Mouse (Mus musculus): ENCODE data around the gene Lyl1.
A peak's percentile ranks its signal among the peaks of the same experiment; 100 is the strongest.

The Lyl1 gene

DNA sequence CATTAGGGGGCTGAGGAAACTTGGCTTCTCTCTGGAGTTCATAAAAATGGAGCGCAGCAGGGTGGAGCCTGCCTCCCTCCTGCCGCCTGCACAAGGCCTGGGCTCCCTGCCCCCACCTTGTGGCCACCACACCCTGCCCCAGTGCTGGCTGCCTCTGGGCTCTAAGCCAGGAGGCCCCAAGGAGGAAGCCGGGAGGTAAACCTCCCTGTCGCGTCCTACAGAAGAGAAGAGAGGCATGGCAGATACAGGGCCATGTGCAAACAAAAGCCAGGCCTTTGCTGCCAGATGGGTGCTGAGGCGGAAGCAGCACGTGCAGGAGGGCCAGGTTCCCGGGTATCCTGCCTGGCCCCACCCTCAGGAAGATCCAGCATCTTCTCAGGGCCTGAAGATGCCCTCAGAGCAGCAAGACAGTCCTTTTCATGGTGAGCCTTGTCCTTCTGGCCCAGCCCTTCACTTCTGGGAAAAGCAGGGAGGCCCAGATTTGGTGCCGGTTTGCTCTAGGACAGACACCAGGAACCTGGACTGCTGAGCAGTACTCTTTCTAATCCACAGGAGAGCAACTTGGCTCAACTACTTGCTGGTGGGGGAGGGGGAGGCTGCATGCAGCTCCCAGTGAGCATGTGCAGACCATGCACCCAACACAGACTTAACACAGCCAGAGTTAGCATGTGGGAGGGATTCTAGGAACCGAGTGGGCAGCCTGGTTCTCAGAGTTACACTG, 21.8 kb downstream of the Lyl1 start, which contains the start of gene G430095P16Rik:
TSS of gene G430095P16Rik (plus strand) at position 158 of the 721 bp plus-strand sequence.
- DNase-seq (ENCODE audit: low spot score in 2 of 2) = peak; percentile 57 to 74

- DNase-seq (ENCODE audit: low spot score in 2 of 2) = no peak
Measured at GRCm38 (mm10) chr8:84723571-84723900, 22.3 kb downstream of the Lyl1 start.

DNA sequence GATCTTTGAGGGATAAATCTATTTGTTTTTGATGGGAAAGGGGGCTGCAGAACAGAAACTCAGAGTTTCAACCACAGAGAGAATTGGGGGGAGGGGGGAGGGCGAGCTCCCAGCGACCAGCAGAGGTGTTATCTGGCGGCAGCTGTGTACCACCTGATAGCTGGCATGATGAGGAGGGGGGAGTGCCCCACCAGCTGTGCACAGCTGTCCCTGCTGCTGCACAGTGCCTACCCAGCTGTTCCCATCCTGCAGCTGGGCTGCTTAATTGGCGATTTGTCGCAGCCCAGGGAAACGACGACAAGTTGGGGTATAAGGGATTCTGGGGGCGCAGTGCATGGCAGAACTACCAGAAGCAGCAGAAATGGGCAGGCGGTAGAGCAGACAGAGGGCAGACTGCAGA, 23.4 kb downstream of the Lyl1 start:
- DNase-seq (ENCODE audit: low spot score in 2 of 2) = no peak

- DNase-seq (ENCODE audit: low spot score in 2 of 2) = no peak
Measured at GRCm38 (mm10) chr8:84725246-84725940, 24.1 kb downstream of the Lyl1 start.

GRCm38 (mm10) chr8:84725941-84726259, 24.6 kb downstream of the Lyl1 start:
- DNase-seq (ENCODE audit: low spot score in 2 of 2) = no peak

DNA sequence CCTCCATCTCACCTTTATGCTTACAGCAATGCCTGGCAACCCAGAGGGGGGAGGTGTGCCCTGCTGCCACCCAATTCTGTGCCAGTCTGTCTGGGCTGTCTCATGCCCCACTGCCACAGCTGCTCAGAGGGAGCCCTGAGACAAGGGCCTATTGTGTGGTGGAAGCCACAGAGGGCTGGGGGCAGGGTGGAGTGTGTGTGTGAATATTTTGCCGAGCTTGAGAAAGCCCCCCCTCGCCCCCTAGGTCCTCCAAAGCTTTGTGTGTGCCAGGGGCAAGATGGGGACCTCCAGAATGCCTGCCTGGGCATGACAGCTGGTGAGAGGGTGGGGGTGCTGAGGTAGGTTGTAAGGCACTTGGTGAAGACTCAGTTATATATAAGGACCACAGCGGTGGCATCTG, 27.2 kb downstream of the Lyl1 start:
- DNase-seq (ENCODE audit: low spot score in 2 of 2) = no peak

DNA sequence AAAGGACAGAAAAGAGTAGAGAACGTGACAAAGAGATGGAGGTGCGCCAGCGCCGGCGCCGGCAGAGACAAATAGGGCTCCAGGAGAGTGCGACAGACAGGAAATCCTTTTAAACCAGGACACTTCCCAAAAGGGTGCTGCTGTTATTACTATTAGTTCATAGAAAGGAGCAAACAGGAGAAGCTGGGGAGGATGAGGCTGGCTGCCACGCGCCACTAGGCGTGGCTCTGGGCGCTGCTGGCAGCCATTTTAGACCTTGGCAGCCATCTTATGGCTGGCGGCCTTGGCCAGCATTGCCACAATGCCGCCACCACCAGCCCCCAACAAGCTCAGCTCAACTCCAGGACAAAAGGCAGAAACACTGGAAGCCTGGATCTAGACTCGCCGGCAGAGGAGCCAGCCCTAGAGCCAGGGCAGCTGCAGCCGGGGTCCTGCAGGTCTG, 28.7 kb downstream of the Lyl1 start:
- DNase-seq (ENCODE audit: low spot score in 2 of 2) = no peak

- no peak for DNase-seq (ENCODE audit: low spot score in 2 of 2)
Measured at GRCm38 (mm10) chr8:84730541-84731370, 29.5 kb downstream of the Lyl1 start.

GRCm38 (mm10) chr8:84731371-84732177, 30.3 kb downstream of the Lyl1 start:
- no peak for DNase-seq (ENCODE audit: low spot score in 2 of 2)

DNA sequence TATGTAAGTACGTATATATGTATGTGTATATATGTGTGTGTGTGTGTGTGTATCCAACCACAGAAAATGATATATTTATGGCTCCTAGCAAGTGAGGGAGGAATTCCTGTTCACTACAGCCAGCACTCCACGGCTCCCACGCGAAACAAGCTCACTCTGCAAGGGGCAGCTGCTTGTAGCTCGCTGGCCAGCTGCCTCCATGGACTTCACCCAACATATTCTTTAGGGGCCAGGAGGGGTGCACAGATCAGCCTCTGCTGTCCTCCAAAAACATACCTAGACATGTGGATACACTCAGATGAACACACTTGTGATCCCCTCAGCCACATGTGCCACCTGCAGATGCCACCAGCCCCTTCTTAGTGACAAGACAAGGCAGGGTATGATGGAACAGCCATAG, 31.3 kb downstream of the Lyl1 start:
- no peak for DNase-seq (ENCODE audit: low spot score in 2 of 2)

GRCm38 (mm10) chr8:84732996-84733395, 31.7 kb downstream of the Lyl1 start:
- no peak for DNase-seq (ENCODE audit: low spot score in 2 of 2)

DNA sequence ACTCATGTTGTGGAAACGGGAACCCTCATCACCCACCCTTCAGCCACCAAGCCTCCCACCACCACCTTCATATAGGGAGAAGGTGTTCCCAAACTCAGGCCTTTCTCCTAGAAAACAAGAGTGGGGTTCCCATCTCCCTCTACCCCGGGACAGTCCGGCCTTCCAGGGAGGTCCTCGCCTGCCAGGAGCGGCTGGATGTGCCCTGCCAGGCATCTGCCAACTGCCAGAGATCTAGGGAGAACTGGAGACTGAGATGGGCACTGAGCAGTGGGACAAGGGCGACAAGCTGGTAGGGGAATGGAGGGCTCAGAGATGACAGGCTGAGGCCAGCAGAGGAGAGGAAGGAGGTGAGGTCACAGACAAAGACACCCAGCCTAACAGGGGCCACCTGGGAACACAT, 32.7 kb downstream of the Lyl1 start:
- DNase-seq (ENCODE audit: low spot score in 2 of 2) = no peak

DNA sequence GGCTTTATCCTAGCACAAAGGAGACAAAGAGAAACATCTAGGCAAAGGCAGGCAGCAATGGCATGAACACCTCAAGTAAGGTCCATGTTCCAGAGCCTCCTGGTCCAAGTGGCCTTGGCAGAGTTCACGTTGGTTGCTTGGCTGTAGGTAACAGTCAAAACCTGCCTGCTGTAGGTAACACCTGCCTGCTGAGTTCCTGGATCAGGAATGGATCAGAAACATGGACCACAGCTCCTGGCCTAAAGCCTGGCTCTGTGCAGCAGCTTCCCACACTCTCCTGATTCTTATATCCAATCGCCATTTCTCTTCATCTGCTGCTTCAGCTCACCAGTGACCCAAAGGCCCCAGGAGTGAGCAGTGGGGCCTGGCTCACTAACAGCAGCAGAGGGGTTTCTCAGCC, 33.4 kb downstream of the Lyl1 start:
- no peak for DNase-seq (ENCODE audit: low spot score in 2 of 2)

GRCm38 (mm10) chr8:84735597-84735996, 34.3 kb downstream of the Lyl1 start:
- DNase-seq (ENCODE audit: low spot score in 2 of 2) = no peak

GRCm38 (mm10) chr8:84736521-84736920, 35.3 kb downstream of the Lyl1 start:
- no peak for DNase-seq (ENCODE audit: low spot score in 2 of 2)

DNA sequence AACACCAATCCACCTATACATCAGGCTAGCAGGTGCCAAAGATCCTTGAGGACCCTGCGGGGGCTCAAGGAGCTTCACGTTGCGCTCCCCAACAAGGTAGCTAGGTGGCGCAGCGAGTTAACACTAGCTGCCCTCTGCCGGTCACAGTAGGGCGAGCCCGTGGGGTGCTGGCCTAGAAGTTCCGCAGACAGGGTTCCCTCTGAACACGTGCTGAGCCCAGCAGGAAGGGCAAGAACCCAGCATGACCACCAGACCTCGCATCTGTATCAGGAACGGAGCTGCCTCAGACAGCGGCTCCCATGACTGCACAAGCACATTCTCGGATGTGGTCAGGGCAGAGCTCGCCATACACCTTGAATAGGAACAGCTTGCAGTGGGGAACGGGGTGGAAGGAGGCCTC, 36.4 kb downstream of the Lyl1 start:
- DNase-seq (ENCODE audit: low spot score in 2 of 2) = peak; percentile 59 to 60

- DNase-seq (ENCODE audit: low spot score in 2 of 2) = no peak
Measured at GRCm38 (mm10) chr8:84738266-84738665, 37.0 kb downstream of the Lyl1 start.

DNA sequence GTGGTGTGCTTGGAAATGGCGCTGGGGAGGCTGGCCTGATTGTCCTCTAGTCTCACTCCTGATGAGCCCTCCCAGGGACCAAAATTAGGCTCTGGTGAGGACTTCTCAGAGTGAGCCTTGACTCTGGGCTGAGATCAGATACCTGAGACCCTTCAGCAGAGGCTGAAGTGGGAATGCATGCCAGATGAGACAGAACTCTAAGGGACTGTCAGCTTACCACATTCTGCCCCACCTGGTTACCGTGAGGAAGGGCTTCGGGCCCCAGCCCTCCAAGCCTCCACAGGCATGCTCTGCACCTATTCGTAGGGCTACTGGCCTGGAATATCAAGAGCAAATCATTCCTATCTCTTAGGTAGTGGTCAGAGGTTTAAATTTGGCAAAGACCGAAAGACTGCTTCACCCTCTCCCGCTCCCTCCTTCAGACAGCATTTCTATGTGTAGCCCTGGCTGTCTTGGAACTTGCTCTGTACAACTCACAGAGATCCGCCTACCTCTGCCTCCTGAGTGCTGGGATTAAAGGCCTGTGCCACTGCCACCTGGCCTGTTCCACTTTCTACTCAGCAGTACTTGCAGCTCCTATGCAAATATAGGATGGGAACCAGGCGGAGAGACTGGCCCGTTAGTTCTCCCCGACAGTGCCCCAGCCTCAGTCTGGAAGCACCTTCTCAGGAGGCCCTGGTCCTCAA, 37.6 kb downstream of the Lyl1 start:
- DNase-seq (ENCODE audit: low spot score in 2 of 2) = no peak

- no peak for DNase-seq (ENCODE audit: low spot score in 2 of 2)
Measured at GRCm38 (mm10) chr8:84739401-84739742, 38.1 kb downstream of the Lyl1 start.

GRCm38 (mm10) chr8:84740895-84741843, 39.9 kb downstream of the Lyl1 start:
- no peak for DNase-seq (ENCODE audit: low spot score in 2 of 2)

Data from right cerebral cortex, postnatal 36 days (tissue).